Mouse (Mus musculus) liver, embryonic 14.5 days (tissue): ENCODE data around the gene Atg13.

Source experiments
- CTCF ChIP-seq: IDR thresholded peaks from 2 replicates; pipeline ENCODE4 v1.5.1; 2016; ENCODE audit warnings: antibody characterized with exemption, low read depth, control low read depth
- EP300 ChIP-seq: IDR thresholded peaks from 2 replicates; pipeline ENCODE4 v1.6.1; 2016; ENCODE audit warnings: antibody characterized with exemption, low read depth

DNA sequence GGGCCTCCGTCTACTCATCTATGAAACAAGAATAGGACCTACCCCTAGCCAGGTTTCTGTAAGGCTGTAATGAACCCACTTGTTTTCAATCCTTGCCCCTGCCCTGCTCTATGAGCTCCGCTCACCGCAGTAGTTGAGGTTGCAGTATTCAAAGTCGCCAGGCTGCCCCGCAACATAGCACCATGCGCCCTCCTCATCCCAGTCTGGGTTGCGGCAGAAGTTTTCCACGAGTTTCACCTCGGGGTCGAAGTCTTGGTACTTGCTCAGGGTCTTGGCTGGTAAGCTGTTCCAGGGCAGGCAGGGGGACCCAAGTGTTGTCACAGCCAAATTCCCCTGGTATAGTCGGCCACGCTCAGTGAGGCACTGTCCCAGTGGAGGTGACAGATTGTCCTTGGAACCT is 80.0 kb downstream of the Atg13 start:
- TF ChIP-seq CTCF (no peak), EP300 (no peak)
